Mouse (Mus musculus) liver, adult 2 months (tissue): Measurements from ENCODE around the gene Ovca2. TPM values are rescaled to one million over a fixed set of nuclear protein-coding genes. Genes with fewer than 3 reads are reported as not detected.
A peak's percentile ranks its signal among the peaks of the same experiment; 100 is the strongest.

Experiments used
- DNase-seq: peaks from one replicate; pipeline ENCODE4 v3.0.0-alpha.2; 2011; ENCODE audit warnings: low read depth, low spot score; ENCODE audit errors: extremely low read depth
- H3K27ac ChIP-seq: fragments of 200-500 bp; replicated peaks from 2 replicates; pipeline ENCODE4 v1.5.1; 2012; ENCODE audit warnings: low read depth, mild to moderate bottlenecking, control low read depth, inconsistent platforms, low read length; ENCODE audit not compliant: insufficient read depth
- H3K27me3 ChIP-seq: fragments of 200-500 bp; 2 replicates; pipeline ENCODE4 v1.6.1; 2012; ENCODE audit warnings: mild to moderate bottlenecking, moderate library complexity, low read length, inconsistent platforms; ENCODE audit not compliant: control insufficient read depth, insufficient read depth
- H3K36me3 ChIP-seq: fragments of 200-500 bp; 2 replicates; pipeline ENCODE4 v1.6.1; 2012; ENCODE audit warnings: low read length, inconsistent platforms; ENCODE audit not compliant: control insufficient read depth, insufficient read depth
- H3K4me1 ChIP-seq: fragments of 200-500 bp; 2 replicates; pipeline ENCODE4 v1.6.1; 2011; ENCODE audit warnings: low read length; ENCODE audit not compliant: control insufficient read depth, insufficient read depth
- H3K4me3 ChIP-seq: fragments of 200-500 bp; 2 replicates; pipeline ENCODE4 v1.5.1; 2011; ENCODE audit warnings: low read depth, mild to moderate bottlenecking, control low read depth, low read length, moderate library complexity; ENCODE audit not compliant: insufficient read depth
- H3K79me2 ChIP-seq: fragments of 200-500 bp; 2 replicates; pipeline ENCODE4 v1.6.1; 2012; ENCODE audit warnings: inconsistent platforms, mild to moderate bottlenecking, low read length, moderate library complexity; ENCODE audit not compliant: control insufficient read depth, insufficient read depth
- H3K9ac ChIP-seq: fragments of 200-500 bp; 2 replicates; pipeline ENCODE4 v1.6.1; 2012; ENCODE audit warnings: low read depth, mild to moderate bottlenecking, control low read depth, inconsistent platforms, low read length
- CTCF ChIP-seq: fragments of 200-500 bp; IDR thresholded peaks from 2 replicates; pipeline ENCODE4 v1.5.1; 2011; ENCODE audit warnings: low read depth, low read length, control low read depth
- POLR2A ChIP-seq: fragments of 200-500 bp; IDR thresholded peaks from 2 replicates; pipeline ENCODE4 v1.6.1; 2011; ENCODE audit warnings: low read length, control low read depth; ENCODE audit not compliant: insufficient read depth; ENCODE audit errors: extremely low read depth
- WGBS: fragments of 180-500 bp; shearing (Covaris S2); methylation state at CpG from one replicate; pipeline ENCODE4 v1.1.7; 2018; 5-methylcytosine and 5-hydroxymethylcytosine counted together
- polyA plus RNA-seq: library from polyadenylated mRNA; depleted of rRNA; stranded (reverse); fragments of >200 nt; gene quantifications from 2 replicates; pipeline ENCODE4 v1.2.3, GENCODE M21; 2012
- total RNA-seq: library from RNA; depleted of rRNA; stranded (reverse); fragments of >200 nt; gene quantifications from 2 replicates; pipeline ENCODE4 v1.2.3, GENCODE M21; 2014

Ovca2 gene
- total and polyA plus RNA-seq, 2 experiments, result 5.7 to 6.7 TPM

DNA sequence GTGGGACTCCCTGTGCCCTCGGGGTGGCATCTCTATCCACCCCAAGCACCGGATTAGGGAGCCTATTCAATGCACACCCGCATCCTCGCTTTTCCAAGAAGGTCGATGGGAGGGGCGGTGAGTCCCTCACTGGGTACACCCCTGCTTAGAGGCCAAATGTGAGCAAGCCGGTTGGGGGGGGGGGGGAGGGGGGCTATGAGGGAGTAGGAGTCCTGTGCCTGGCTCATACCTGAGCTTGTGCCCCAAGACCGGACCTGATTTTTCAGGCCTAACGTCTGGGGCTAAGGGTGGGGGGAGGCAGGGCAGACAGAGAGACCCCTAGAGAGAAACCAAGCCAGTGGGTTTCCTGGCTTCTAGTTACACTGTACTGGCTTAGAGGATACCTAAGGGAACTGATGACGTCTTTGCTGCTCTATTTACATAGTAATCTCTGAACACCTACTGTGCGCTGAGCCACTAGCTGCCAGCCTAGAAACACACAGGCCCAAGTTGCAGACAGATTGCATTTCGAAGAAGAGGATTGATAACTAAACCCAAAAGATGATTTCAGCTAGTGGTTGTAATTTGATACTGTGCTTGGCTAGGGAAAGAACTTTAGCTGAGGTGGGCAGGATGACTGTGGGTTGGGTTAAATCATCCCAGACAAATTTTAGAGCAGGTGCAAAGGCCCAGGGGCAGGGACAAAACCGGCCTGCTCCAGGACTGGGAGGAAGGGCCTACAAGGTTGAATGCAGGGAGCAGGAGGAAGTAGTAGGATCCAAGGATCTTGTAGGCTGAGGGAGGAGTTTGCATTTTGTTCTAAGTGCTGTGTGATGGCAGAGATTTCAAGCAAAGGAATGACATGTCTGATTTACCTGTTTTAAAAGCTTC lies 35.7 kb upstream of the Ovca2 start:
- H3K9ac ChIP-seq, result peak overlapping the region; percentile 12; the same call in 1 of the 2 replicates
- peak overlapping the region; percentile 2; the same call in 1 of the 2 replicates for H3K4me3 ChIP-seq
- H3K27me3 ChIP-seq, result no peaks in the 10 kb centered on the region
- H3K4me1 ChIP-seq, result peaks cover 36% of the 10 kb centered on the region
- no peaks in the 10 kb centered on the region for H3K36me3 ChIP-seq
- peak; percentile 72 for DNase-seq
- peaks cover 20% of the 10 kb centered on the region; the same call in 1 of the 2 replicates for H3K79me2 ChIP-seq
- TF ChIP-seq CTCF (no peak), POLR2A (no peak)
- H3K27ac ChIP-seq, result peak overlapping the region; percentile 94
- WGBS, result 19% methylated on average over 13 of the region's 13 CpGs

GRCm38 (mm10) chr11:75213372-75214080 lies 34.9 kb upstream of the Ovca2 start:
- TF ChIP-seq CTCF (no peak), POLR2A (no peak)
- peak overlapping the region; percentile 54 for H3K9ac ChIP-seq
- no peaks in the 10 kb centered on the region for H3K36me3 ChIP-seq
- H3K27me3 ChIP-seq, result no peaks in the 10 kb centered on the region
- WGBS, result 17% methylated on average over 35 of the region's 35 CpGs
- H3K4me1 ChIP-seq, result peaks cover 35% of the 10 kb centered on the region
- H3K27ac ChIP-seq, result peak overlapping the region; percentile 92
- H3K79me2 ChIP-seq, result peaks cover 20% of the 10 kb centered on the region; the same call in 1 of the 2 replicates
- DNase-seq, result peak; percentile 91
- peak overlapping the region; percentile 24; the same call in 1 of the 2 replicates for H3K4me3 ChIP-seq

DNA sequence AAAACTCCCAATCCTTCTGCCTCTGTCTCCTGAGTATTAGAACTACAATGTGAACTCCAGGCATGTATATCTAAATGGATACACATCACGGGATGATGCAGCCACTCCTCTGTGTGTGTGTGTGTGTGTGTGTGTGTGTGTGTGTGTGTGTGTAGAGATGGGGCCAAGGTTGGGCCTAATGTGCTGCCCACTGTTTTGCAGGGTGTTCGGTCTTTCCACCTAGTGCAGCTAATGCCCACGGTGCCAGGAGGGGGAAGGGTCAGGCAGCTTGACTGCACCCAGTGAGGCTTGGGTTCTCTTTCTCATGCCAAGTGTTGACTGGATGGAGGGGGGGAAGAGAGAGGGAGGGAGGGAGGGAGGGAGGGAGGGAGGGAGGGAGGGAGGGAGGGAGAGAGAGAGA lies 34.2 kb upstream of the Ovca2 start:
- peak overlapping the region; percentile 47 for H3K27ac ChIP-seq
- H3K4me1 ChIP-seq, result peaks cover 35% of the 10 kb centered on the region
- TF ChIP-seq POLR2A (no peak), CTCF (no peak)
- H3K27me3 ChIP-seq, result no peaks in the 10 kb centered on the region
- DNase-seq, result peak; percentile 85
- H3K9ac ChIP-seq, result no peak overlapping the region
- H3K4me3 ChIP-seq, result no peak overlapping the region
- 9% methylated on average over 2 of the region's 3 CpGs for WGBS
- no peaks in the 10 kb centered on the region for H3K36me3 ChIP-seq
- H3K79me2 ChIP-seq, result peaks cover 19% of the 10 kb centered on the region; the same call in 1 of the 2 replicates

- H3K36me3 ChIP-seq, result no peaks in the 10 kb centered on the region
- peak overlapping the region; percentile 28; the same call in 1 of the 2 replicates for H3K9ac ChIP-seq
- no peaks in the 10 kb centered on the region for H3K27me3 ChIP-seq
- no peak for TF ChIP-seq POLR2A
- 0 out of 2 replicates have a peak, but pooled peaks have one; percentile 12 for TF ChIP-seq CTCF
- DNase-seq, result peak; percentile 49
- peak overlapping the region; percentile 18; the same call in 1 of the 2 replicates for H3K27ac ChIP-seq
- WGBS, result 41% methylated on average over 8 of the region's 8 CpGs
- peaks cover 35% of the 10 kb centered on the region for H3K4me1 ChIP-seq
- H3K4me3 ChIP-seq, result no peak overlapping the region
- H3K79me2 ChIP-seq, result peaks cover 15% of the 10 kb centered on the region; the same call in 1 of the 2 replicates
Observed at GRCm38 (mm10) chr11:75212031-75212667, 33.5 kb upstream of the Ovca2 start.

DNA sequence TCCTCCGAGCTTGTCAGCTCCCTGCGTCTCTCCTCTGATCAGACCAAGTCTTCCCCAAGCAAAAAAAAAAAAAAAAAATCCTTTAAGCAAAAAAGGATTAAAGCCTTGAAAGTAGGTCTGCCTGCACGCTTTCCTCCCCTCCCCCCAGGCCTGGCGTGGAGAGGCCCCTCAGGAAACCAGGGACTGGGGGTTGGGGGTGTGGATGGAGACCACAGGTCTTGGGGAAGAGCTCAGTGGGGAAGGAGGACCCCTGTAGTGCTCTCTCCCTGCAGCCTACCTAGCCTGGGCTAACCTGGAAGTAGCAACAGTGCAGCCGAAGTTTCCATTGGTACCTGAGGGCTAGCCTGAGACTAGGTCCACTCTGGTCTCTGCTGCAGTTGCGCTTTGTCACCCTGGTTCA lies 32.1 kb upstream of the Ovca2 start:
- H3K79me2 ChIP-seq, result peaks cover 13% of the 10 kb centered on the region
- no peak for TF ChIP-seq CTCF
- no peak for TF ChIP-seq POLR2A
- H3K27ac ChIP-seq, result no peak overlapping the region
- H3K4me1 ChIP-seq, result peaks cover 29% of the 10 kb centered on the region
- 91% methylated on average over 6 of the region's 6 CpGs for WGBS
- H3K9ac ChIP-seq, result no peak overlapping the region
- no peaks in the 10 kb centered on the region for H3K36me3 ChIP-seq
- H3K27me3 ChIP-seq, result no peaks in the 10 kb centered on the region
- no peak for DNase-seq
- no peak overlapping the region for H3K4me3 ChIP-seq
